Mouse (Mus musculus): ENCODE measurements around the gene Zfp37.

Gene Zfp37

DNA sequence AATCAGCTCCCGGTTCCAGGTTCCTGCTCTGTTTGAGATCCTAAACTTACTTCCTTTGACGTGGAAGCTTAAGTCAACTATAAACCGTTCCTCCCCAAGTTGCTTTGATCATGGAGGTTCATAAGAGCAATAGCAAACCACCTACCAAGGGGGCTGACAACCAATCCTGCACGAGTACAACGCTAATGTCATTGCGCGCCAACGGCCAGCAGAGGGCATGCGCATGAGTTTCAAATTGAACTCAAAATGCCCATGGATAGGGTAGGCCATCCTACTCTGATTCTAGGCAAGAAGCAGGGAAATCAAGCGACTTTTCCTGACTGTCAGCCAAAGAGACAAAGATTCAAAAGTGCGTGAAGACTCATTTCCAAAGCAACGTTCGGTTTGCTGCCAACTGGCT is at the start of gene Zfp37:
Gene Zfp37 (minus strand): TSS at position 279 of the 400 bp plus-strand sequence.
- DNase-seq (ENCODE audit: low spot score in 2 of 2) = no peak

DNA sequence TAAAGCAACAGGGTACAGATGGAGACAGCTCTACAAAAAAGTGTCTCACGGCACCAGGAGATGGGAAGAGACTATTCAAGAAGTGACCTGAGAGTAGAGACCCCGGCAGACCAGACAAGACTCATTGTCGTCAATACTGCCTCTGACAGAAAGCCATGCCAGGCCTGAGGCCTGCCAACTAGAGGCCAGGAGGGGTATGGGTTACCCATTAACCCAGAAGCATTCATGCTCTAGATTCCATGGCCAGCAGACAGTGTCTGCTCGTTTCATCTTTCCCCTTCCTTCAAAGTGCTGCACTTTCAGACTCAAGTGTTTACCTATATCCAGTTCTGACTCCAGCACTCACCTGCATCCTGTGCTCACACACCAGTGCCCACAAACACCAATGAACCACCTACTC is 47.2 kb upstream of the Zfp37 start:
- peak; percentile 9 to 12 for DNase-seq (ENCODE audit: low spot score in 2 of 2)

DNA sequence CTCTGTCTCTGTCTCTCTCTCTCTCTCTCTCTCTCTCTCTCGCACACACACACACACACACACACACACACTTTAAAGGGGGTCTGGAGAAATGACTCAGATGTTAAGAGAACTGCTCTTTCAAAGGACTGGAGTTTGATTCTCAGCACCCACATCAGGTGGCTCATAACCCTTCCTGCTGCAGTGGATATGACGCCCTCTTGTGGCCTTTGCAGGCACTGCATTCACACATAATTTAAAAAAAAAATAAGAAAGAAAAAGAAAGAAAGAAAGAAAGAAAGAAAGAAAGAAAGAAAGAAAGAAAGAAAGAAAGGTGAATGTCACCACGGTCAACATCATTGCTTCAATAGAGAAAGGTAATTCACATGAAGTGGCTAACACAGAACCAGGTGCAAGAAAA is 46.4 kb upstream of the Zfp37 start:
- DNase-seq (ENCODE audit: low spot score in 2 of 2) = peak in 1 of 2 experiments; percentile 5

DNA sequence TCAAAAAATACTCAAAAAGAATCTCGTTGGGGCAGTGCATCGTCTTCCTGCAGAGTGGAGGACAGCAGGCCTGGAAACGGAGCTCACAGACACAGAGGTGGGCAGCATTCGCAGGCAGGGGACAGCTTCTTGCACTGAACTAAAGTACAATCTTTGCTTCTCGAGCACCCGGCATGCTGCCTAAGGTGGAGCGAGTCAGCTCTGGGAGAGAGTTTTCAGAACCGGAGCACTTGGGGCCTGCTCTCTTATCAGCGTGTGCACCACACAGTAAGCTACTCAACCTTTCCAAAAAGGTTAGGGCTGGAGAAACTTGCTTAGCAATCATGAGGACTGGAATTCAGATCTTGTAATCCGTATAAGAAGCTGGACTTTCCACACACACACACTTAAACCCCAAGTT is 45.8 kb upstream of the Zfp37 start:
- DNase-seq (ENCODE audit: low spot score in 2 of 2) = peak; percentile 6 to 13

GRCm38 (mm10) chr4:62274841-62275536 is 44.1 kb upstream of the Zfp37 start:
- DNase-seq (ENCODE audit: low spot score in 2 of 2) = peak; percentile 61 to 62

- peak in 1 of 2 experiments; percentile 13 for DNase-seq (ENCODE audit: low spot score in 2 of 2)
Measured at GRCm38 (mm10) chr4:62273916-62274315, 43.1 kb upstream of the Zfp37 start.

DNA sequence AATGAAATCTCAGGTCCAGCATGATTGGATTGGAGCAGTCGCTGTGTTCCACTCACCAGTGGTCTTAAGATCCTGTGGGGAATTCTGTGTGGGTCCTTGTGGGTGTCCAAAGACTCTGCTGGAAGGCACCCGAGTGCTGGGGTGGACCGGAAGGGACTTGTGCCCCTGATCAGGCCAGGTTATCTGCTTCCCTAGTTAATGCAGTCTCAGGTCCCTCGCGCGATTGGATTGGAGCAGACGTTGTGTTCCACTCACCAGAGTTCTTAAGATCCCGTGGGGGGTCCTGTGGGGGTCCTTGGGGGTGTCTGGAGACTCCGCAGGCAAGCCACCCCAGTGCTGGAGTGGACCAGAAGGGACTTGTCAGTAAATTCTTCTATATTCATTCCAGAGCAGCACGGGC is 41.8 kb upstream of the Zfp37 start:
- DNase-seq (ENCODE audit: low spot score in 2 of 2) = peak in 1 of 2 experiments; percentile 13

DNA sequence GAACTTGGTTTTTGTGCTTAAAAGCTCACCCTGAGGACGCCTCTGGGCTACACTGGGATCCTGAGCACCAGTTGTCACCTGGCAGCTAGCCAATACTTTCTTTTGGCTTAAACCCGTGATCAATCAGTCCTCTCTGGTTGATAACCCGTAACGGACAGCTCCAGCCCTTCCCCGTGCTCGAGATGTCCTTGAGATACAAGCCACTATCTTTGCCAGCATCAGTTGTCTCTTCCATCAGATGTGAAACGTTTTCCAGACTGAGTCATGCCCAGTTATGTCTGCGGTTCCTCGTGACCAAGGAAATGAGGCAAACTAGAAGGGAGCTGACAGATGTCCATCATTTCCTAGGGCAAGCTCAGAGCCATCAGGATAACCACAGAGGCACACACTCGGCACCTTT is 36.3 kb upstream of the Zfp37 start:
- peak in 1 of 2 experiments; percentile 16 for DNase-seq (ENCODE audit: low spot score in 2 of 2)

DNA sequence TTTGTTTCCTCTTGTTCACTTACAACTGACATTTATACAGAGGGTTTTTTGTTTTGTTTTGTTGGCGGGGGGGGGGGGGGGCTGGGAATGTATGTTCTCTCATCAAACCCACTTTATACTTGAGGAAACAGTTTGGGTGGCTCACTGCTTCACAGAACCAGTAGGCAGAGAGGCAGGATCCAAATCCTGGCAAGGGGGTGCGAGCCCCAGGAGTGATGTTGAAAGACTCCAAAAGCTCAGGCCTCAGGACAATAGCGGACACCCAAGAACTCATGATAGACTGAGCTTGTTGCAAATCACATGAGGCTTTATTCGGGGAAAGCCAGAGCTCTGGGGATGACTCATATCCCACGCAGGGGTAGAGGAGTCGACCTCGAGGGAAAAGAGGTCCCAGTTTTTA is 35.2 kb upstream of the Zfp37 start:
- DNase-seq (ENCODE audit: low spot score in 2 of 2) = peak in 1 of 2 experiments; percentile 19

GRCm38 (mm10) chr4:62265154-62265836 is 34.4 kb upstream of the Zfp37 start:
- peak in 1 of 2 experiments; percentile 22 for DNase-seq (ENCODE audit: low spot score in 2 of 2)

DNA sequence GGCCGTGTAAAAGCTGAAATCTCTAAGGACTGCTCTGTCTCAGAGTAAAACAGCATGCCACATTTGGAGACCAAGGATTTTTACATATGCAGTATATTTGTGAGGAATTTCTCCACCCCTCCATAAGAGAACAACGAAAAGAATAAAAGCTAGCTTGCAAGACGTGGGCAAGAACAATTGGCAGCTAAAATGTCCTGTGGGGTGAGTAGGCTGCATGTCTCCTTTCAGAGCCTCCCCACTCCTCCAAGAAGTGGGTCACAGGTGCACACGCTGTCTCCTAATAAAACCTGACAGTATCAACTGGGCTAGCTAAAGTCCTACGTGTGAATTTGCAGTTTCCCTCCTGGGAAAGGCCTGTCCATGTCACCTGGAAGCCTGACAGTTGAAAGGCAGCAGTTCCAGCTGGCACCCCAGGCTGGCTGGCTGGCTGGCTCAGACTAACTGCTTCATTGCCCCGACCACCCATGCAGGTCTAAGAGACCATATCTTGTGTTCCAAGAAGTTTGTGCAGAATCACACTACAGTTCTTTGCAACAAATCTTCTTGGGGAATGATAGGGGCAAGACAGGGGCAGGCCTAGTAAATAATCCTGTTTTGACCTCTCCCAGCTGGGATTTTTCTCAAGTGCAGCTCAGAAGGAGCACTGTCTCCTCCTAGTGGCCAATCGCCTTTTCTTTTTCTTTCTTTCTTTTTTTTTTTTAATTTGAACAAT is 32.4 kb upstream of the Zfp37 start:
- DNase-seq (ENCODE audit: low spot score in 2 of 2) = peak; percentile 31 to 40

GRCm38 (mm10) chr4:62262276-62262675 is 31.4 kb upstream of the Zfp37 start, which contains the start of gene Slc31a2:
Gene Slc31a2 (plus strand): TSS chr4:62262562.
- DNase-seq (ENCODE audit: low spot score in 2 of 2) = peak in 1 of 2 experiments; percentile 16

GRCm38 (mm10) chr4:62256931-62257330 is 26.1 kb upstream of the Zfp37 start:
- DNase-seq (ENCODE audit: low spot score in 2 of 2) = peak in 1 of 2 experiments; percentile 13

- peak in 1 of 2 experiments; percentile 6 for DNase-seq (ENCODE audit: low spot score in 2 of 2)
Measured at GRCm38 (mm10) chr4:62254551-62254950, 23.7 kb upstream of the Zfp37 start.

DNA sequence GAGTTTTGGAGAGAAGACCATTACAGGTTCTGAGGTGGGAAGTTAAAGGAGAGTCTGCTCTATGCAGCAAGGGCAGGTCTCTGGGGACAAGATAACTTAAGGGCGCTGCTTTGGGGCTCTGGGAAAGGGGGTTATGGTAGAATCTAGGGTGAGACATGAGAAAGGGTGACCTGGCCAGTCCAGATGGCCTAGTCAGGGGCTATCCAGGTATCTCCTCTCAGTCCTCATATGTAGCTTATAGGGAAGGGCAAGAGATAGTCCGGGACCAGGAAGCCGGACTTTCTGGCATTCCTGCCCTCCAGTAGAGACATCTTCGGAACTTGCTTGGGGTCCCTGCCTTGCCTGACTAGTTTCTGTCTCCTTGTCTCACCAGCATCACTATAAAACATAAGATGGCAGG is 20.9 kb upstream of the Zfp37 start:
- DNase-seq (ENCODE audit: low spot score in 2 of 2) = peak in 1 of 2 experiments; percentile 8

- peak; percentile 36 to 37 for DNase-seq (ENCODE audit: low spot score in 2 of 2)
Measured at GRCm38 (mm10) chr4:62250896-62251544, 20.2 kb upstream of the Zfp37 start.

- no peak for DNase-seq (ENCODE audit: low spot score in 2 of 2)
Measured at GRCm38 (mm10) chr4:62248328-62248727, 17.5 kb upstream of the Zfp37 start.

DNA sequence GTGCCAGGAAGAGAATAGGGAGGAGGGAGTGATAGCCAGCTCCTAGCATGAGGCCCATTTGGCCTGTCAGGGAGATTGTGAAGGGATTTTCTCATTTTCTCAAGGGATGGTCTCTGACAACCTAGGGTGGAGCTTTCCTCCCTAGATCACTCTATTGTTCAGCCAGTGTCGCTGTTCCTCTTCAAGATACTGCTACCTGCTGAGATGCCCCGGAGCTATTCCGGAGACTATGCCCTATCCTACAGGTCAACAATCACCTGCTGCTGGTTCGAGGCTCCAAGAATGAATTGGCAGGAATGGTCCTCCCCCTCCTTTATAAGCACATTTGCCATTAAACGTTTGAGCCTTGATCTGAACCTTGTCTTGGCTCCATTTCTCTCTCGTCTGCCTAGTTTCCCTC is 9.7 kb upstream of the Zfp37 start:
- no peak for DNase-seq (ENCODE audit: low spot score in 2 of 2)

DNA sequence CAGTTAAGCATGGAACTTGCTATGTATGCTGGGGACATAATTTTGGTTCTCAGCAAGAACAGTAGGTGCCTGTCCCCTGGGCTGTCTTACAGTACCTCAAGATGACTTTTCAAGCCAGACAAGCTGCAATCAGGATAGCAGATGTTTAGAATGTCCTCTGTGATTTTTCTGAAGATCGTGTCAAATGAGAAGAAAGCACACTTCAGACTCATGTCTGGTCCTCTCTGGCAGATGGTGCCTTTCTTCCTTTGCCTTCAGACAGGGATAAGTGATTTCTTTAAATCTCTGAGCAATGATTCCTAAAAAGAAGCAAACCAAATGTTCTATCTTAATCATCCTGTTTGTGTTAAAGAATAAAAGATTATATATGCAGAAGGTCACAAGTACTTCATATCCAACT is 694 bp downstream of the Zfp37 start:
- DNase-seq (ENCODE audit: low spot score in 2 of 2) = no peak

DNA sequence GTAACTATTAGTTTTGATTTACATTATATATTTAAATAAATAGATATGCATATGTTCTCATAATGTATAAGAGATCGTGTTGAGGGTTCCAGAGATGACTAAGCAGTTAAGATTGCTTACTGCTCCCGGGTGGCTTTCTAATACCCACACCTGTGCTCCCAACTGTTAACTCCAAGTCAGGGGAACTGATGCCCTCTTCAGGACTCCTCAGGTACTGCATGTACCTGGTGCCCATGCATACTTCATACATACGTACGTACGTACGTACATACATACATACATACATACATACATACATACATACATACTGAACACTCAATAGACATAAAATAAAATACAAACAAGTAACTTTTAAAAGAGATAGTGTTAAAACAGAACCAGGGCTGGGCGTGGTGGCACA is 1.4 kb downstream of the Zfp37 start:
- DNase-seq (ENCODE audit: low spot score in 2 of 2) = no peak

DNA sequence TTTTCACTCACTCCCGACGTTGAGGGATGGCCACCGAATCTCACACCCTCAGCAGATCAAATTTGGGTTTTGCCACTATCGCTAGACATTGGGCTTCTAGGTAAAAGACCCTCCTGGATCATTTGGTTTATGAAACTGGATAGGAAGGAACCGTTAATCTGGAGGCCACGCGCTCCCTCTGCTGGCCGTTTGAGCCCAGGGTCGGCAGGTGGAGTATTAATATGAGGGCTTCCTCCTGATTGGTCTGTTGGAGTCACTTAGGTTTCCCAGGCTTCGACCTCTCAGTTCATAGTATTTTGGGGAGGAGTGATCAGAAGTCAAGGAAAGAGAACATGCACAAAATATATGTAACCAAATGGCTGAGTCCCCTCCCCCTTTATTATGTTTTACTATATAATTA is 2.5 kb downstream of the Zfp37 start:
- DNase-seq (ENCODE audit: low spot score in 2 of 2) = peak in 1 of 2 experiments; percentile 62

DNA sequence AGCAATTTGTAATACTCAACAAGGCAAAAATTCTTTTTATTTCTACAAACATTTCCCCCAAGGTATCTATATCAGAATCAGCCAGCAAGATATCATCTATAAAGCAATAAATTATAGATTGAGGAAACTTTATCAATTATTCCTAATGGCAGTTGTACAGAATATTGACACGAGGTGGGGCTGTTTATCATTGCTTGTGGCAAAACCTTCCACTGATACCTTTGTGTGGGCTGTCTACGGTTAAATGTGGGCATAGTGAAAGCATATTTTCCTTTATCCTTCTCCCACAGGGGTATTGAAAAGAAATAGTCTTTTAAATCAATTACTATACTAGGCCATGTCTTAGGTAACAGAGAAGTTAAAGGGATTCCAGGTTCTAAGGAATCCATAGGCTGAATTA is 17.4 kb downstream of the Zfp37 start:
- DNase-seq (ENCODE audit: low spot score in 2 of 2) = no peak
